26 mouse cellular contexts compared by ENCODE assay signal in the genomic region with DNA sequence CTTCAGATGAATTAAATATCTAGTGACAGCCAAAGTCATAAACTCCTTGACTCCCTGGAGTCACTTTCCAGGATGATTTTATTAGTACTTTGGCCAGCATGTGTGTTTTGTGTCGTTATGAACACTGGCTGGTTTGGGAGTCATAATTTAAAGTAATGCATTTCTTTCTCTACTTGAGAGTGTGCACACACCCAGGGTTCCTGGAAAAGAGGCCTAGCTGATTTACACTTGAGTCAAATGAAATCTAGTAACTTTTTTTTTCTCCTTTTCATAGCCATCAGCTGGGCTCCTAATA. TPM values are rescaled to one million over a fixed set of nuclear protein-coding genes. Genes with fewer than 3 reads are reported as not detected.
"Had no signal": no experiment of that assay in that cellular context is flagged by ENCODE, and none has a peak within 500 bp of the region (broad histone marks: within the 10 kb centered on the region; RNA-seq: fewer than 3 reads in every experiment).

No protein-coding gene starts in this region.

- H3K9ac ChIP-seq: forebrain, postnatal 0 days; heart, embryonic 13.5 days; heart, embryonic 15.5 days; hindbrain, embryonic 13.5 days; hindbrain, embryonic 15.5 days; limb, embryonic 12.5 days; liver, embryonic 12.5 days; liver, embryonic 14.5 days had no signal

- H3K4me1 ChIP-seq: heart, embryonic 13.5 days; heart, embryonic 15.5 days; hindbrain, embryonic 13.5 days; hindbrain, embryonic 15.5 days; liver, embryonic 12.5 days had no signal

- H3K36me3 ChIP-seq: heart, embryonic 13.5 days; heart, embryonic 15.5 days; hindbrain, embryonic 13.5 days; hindbrain, embryonic 15.5 days; limb, embryonic 12.5 days; liver, embryonic 12.5 days had no signal

- H3K9me3 ChIP-seq: heart, embryonic 13.5 days; heart, embryonic 15.5 days; hindbrain, embryonic 13.5 days; hindbrain, embryonic 15.5 days; limb, embryonic 12.5 days had no signal

- H3K4me3 ChIP-seq: heart, adult 2 months; heart, embryonic 13.5 days; heart, embryonic 15.5 days; hindbrain, embryonic 13.5 days; hindbrain, embryonic 15.5 days; limb, embryonic 12.5 days; liver, embryonic 12.5 days had no signal

- ATAC-seq: forebrain, postnatal 0 days; hindbrain, postnatal 0 days; intestine, embryonic 16.5 days; liver, embryonic 12.5 days had no signal

- H3K4me2 ChIP-seq: heart, embryonic 11.5 days; heart, embryonic 13.5 days; heart, embryonic 15.5 days; hindbrain, embryonic 13.5 days; hindbrain, embryonic 15.5 days; limb, embryonic 12.5 days; liver, embryonic 12.5 days had no signal

- H3K27ac ChIP-seq: heart, adult 2 months; heart, embryonic 13.5 days; heart, embryonic 15.5 days; hindbrain, embryonic 13.5 days; hindbrain, embryonic 15.5 days; hindbrain, postnatal 0 days; limb, embryonic 12.5 days; liver, embryonic 12.5 days; liver, embryonic 14.5 days had no signal

- DNase-seq: forebrain, postnatal 0 days; gastrocnemius, postnatal 14 days; gastrocnemius, postnatal 36 days; heart, adult 11 months; heart, adult 2 months; heart, postnatal 14 days; heart, postnatal 36 days; kidney, adult 11 months; kidney, adult 2 months; kidney, postnatal 36 days; layer of hippocampus, adult 9-11 months; layer of hippocampus, postnatal 36 days; left cerebral cortex, postnatal 4 days had no signal

- H3K27me3 ChIP-seq: heart, embryonic 13.5 days; heart, embryonic 15.5 days; hindbrain, embryonic 13.5 days; hindbrain, embryonic 15.5 days; limb, embryonic 12.5 days; liver, embryonic 12.5 days had no signal

RNA-seq across cellular contexts. Expression of gene Mettl11b, which starts 12.2 kb away (rescaled TPM):
- polyA plus RNA-seq: heart, embryonic 13.5 days; hindbrain, postnatal 0 days; intestine, embryonic 14.5 days; intestine, embryonic 16.5 days; kidney, adult 2 months; large intestine, adult 2 months; liver, adult 2 months; liver, embryonic 12.5 days; liver, embryonic 14.5 days had no signal
